Mouse (Mus musculus) forebrain, embryonic 16.5 days (tissue): Measurements from ENCODE around the gene Papss2. TPM values are rescaled to one million over a fixed set of nuclear protein-coding genes. Genes with fewer than 3 reads are reported as not detected.

Experiments used
- ATAC-seq: fragments of 200-750 bp; cut with Nextera tagmentation; 2 replicates; pipeline ENCODE4 v1.8.0; 2017; ENCODE audit warnings: mild to moderate bottlenecking, moderate library complexity
- H3K27ac ChIP-seq: fragments of 300-500 bp; sonication (generic); 2 replicates; pipeline ENCODE4 v1.5.1; 2014; ENCODE audit warnings: low read length, control low read depth
- H3K27me3 ChIP-seq: fragments of 300-500 bp; sonication (generic); replicated peaks from 2 replicates; pipeline ENCODE4 v1.6.1; 2014; ENCODE audit warnings: low read length; ENCODE audit not compliant: control insufficient read depth, insufficient read depth
- H3K36me3 ChIP-seq: fragments of 300-500 bp; sonication (generic); 2 replicates; pipeline ENCODE4 v1.6.1; 2014; ENCODE audit not compliant: control insufficient read depth, insufficient read depth
- H3K4me1 ChIP-seq: fragments of 300-500 bp; sonication (generic); replicated peaks from 2 replicates; pipeline ENCODE4 v1.6.1; 2014; ENCODE audit warnings: low read length; ENCODE audit not compliant: control insufficient read depth, insufficient read depth
- H3K4me2 ChIP-seq: fragments of 300-500 bp; sonication (generic); 2 replicates; pipeline ENCODE4 v1.6.1; 2014; ENCODE audit warnings: mild to moderate bottlenecking, low read length, control low read depth
- H3K4me3 ChIP-seq: fragments of 300-500 bp; sonication (generic); replicated peaks from 2 replicates; pipeline ENCODE4 v1.5.1; 2014; ENCODE audit warnings: mild to moderate bottlenecking, low read length, control low read depth
- H3K9ac ChIP-seq: fragments of 300-500 bp; sonication (generic); replicated peaks from 2 replicates; pipeline ENCODE4 v1.6.1; 2014; ENCODE audit warnings: low read depth, low read length, control low read depth
- H3K9me3 ChIP-seq: fragments of 300-500 bp; sonication (generic); 2 replicates; pipeline ENCODE4 v1.6.1; 2016; ENCODE audit warnings: low read length; ENCODE audit not compliant: control insufficient read depth
- WGBS: fragments of 180-500 bp; shearing (Covaris S2); extraction: QIAGEN DNeasy Blood & Tissue Kit; methylation state at CpG from one replicate; pipeline ENCODE4 v1.1.7; 2014; 5-methylcytosine and 5-hydroxymethylcytosine counted together
- polyA plus RNA-seq: library from polyadenylated mRNA; unstranded; fragments of >200 nt; fragmentation: Nextera tagmentation; extraction: Ambion mirVana; gene quantifications from 2 replicates; pipeline ENCODE4 v1.2.1, GENCODE M21; 2015

Papss2 gene
- polyA plus RNA-seq, 1 experiment from 2014 or later = 0.51 TPM

DNA sequence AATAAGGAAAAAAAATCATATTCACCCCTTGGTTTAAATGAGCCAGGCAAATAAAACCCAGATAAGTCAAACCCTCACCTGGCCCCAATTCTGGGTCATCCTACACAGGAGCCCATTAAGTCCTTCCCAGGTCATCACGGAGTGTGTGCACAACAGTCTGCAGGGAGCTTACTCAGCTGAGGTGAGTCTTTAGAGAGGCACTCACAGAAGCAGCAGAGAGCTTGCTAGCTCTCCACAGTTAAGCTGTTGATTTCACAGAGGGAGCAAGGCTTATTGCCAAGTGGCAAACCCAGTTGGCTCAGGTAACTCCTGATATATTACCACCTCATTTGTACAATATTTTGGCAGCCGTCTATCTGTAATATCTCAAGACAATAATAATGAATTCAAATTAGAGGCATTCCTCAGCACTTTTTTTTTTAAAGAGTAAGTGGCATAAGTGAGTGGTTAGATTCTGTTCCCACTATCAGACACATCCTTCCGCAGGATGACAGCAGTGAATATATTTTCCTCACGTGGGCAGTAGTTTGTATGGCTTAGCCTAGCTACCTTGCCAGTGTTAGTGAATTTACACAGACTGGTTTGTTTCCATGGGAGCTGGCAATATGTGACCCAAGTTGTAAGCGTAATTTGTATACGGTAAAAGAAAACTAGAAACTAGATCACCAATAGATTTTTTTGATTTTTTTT, 9.1 kb downstream of the Papss2 start:
- 71% methylated on average over 6 of the region's 6 CpGs for WGBS
- Histone ChIP-seq H3K9me3 (no peaks in the 10 kb centered on the region), H3K4me2 (no peak overlapping the region), H3K27me3 (no peaks in the 10 kb centered on the region), H3K9ac (no peak overlapping the region), H3K27ac (no peak overlapping the region), H3K36me3 (no peaks in the 10 kb centered on the region), H3K4me3 (no peak overlapping the region), H3K4me1 (no peaks in the 10 kb centered on the region)
- no peak for ATAC-seq

GRCm38 (mm10) chr19:32606227-32606827, 10.7 kb downstream of the Papss2 start:
- no peak for ATAC-seq
- no peak overlapping the region for H3K9ac ChIP-seq
- no peaks in the 10 kb centered on the region for H3K27me3 ChIP-seq
- H3K4me3 ChIP-seq = no peak overlapping the region
- H3K4me2 ChIP-seq = no peak overlapping the region
- no peaks in the 10 kb centered on the region for H3K9me3 ChIP-seq
- H3K27ac ChIP-seq = no peak overlapping the region
- no peaks in the 10 kb centered on the region for H3K4me1 ChIP-seq
- 79% methylated on average over 4 of the region's 4 CpGs for WGBS
- H3K36me3 ChIP-seq = no peaks in the 10 kb centered on the region

DNA sequence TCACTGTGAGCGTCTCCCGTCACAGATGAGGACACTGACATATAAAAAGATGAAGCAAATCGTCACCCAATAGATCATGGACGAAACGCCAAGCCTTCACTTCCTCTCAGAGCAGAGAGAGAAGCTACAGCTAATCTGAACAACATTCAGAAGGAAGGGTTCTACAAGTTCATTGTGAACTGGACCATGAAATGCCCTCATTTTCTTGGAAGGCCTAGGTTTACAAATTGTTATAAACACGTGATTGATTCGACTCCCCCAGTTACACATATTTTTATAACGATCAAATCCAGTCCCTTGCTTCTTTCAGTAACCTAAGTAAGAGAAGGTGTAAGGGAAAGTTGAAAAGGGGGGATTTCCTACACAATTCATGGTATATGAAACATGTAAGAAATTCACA, 11.4 kb downstream of the Papss2 start:
- Histone ChIP-seq H3K4me2 (no peak overlapping the region), H3K4me1 (no peaks in the 10 kb centered on the region), H3K9me3 (no peaks in the 10 kb centered on the region), H3K9ac (no peak overlapping the region), H3K36me3 (no peaks in the 10 kb centered on the region), H3K4me3 (no peak overlapping the region), H3K27me3 (no peaks in the 10 kb centered on the region), H3K27ac (no peak overlapping the region)
- 71% methylated on average over 8 of the region's 8 CpGs for WGBS
- ATAC-seq = no peak

GRCm38 (mm10) chr19:32611386-32612092, 15.9 kb downstream of the Papss2 start:
- Histone ChIP-seq H3K4me3 (no peak overlapping the region), H3K9me3 (no peaks in the 10 kb centered on the region), H3K27ac (no peak overlapping the region), H3K4me2 (no peak overlapping the region), H3K9ac (no peak overlapping the region), H3K27me3 (no peaks in the 10 kb centered on the region), H3K4me1 (no peaks in the 10 kb centered on the region), H3K36me3 (no peaks in the 10 kb centered on the region)
- ATAC-seq = no peak
- 93% methylated on average over 9 of the region's 9 CpGs for WGBS

DNA sequence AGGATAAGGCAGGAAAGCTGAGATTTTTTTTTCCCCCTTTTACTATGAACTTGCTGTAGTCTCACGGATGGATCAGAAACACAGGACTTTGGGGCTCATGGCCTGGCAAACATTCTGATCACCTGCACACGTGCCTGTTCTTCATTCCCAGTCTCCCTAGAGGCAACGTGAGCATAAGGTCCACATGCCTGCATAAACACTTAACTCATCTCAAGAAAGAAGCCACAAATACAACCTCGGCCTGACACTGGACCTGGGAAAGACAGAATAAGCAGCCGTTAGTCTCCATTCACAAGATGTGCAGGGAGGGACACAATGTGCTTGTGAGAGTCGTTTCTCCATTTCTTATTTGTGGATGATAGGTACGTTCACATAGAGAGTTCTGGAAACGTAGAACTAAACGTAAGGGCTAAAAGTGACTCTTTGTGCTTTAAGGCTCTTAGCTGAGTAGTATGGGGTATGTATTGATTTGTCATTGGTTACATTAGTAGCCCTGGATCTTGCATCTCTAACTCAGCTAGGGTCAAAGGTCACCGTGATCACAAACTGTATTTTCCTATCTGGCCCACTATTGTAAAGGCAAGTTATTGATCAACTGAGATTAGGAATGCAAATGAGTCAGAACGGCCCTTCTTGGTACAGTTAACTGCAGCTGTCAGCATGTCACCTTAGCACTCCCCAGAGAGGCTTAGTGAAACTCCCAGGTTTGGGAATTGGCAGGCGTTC, 18.6 kb downstream of the Papss2 start:
- H3K4me1 ChIP-seq = no peaks in the 10 kb centered on the region
- no peak overlapping the region for H3K9ac ChIP-seq
- H3K27me3 ChIP-seq = no peaks in the 10 kb centered on the region
- H3K9me3 ChIP-seq = no peaks in the 10 kb centered on the region
- H3K36me3 ChIP-seq = no peaks in the 10 kb centered on the region
- ATAC-seq = no peak
- H3K4me2 ChIP-seq = no peak overlapping the region
- H3K27ac ChIP-seq = no peak overlapping the region
- WGBS = 83% methylated on average over 12 of the region's 12 CpGs
- no peak overlapping the region for H3K4me3 ChIP-seq

DNA sequence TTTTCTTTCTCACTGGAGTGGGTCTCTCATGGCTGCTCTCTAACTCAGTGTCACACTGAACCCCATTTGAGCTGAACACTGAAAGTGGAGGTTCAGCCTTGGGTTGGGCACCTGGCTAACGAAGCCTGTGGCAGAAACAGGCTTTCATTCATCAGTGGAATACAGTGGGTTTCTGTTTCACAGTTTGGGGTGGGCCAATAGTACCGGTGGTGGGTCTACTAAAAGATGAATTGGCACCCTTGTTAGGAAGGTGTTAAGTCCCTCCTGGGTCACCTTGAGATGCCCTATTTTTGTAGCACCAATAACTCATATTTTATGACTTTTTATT, 19.1 kb downstream of the Papss2 start:
- no peak overlapping the region for H3K4me2 ChIP-seq
- H3K9ac ChIP-seq = no peak overlapping the region
- no peaks in the 10 kb centered on the region for H3K4me1 ChIP-seq
- H3K27me3 ChIP-seq = no peaks in the 10 kb centered on the region
- H3K27ac ChIP-seq = no peak overlapping the region
- WGBS = 58% methylated on average over 2 of the region's 2 CpGs
- no peak overlapping the region for H3K4me3 ChIP-seq
- H3K36me3 ChIP-seq = no peaks in the 10 kb centered on the region
- ATAC-seq = no peak
- no peaks in the 10 kb centered on the region for H3K9me3 ChIP-seq

GRCm38 (mm10) chr19:32616646-32617045, 21.1 kb downstream of the Papss2 start:
- ATAC-seq = no peak
- 96% methylated on average over 7 of the region's 7 CpGs for WGBS
- no peak overlapping the region for H3K4me2 ChIP-seq
- no peaks in the 10 kb centered on the region for H3K9me3 ChIP-seq
- H3K4me1 ChIP-seq = no peaks in the 10 kb centered on the region
- H3K36me3 ChIP-seq = no peaks in the 10 kb centered on the region
- H3K27me3 ChIP-seq = no peaks in the 10 kb centered on the region
- no peak overlapping the region for H3K4me3 ChIP-seq
- H3K27ac ChIP-seq = no peak overlapping the region
- H3K9ac ChIP-seq = no peak overlapping the region

- ATAC-seq = no peak
- Histone ChIP-seq H3K4me3 (no peak overlapping the region), H3K27ac (no peak overlapping the region), H3K4me2 (no peak overlapping the region), H3K36me3 (no peaks in the 10 kb centered on the region), H3K4me1 (no peaks in the 10 kb centered on the region), H3K9me3 (no peaks in the 10 kb centered on the region), H3K9ac (no peak overlapping the region), H3K27me3 (no peaks in the 10 kb centered on the region)
- WGBS = 79% methylated on average over 2 of the region's 2 CpGs
These were observed 24.1 kb downstream of the Papss2 start for GRCm38 (mm10) chr19:32619739-32620138.

- Histone ChIP-seq H3K27ac (no peak overlapping the region), H3K27me3 (no peaks in the 10 kb centered on the region), H3K36me3 (no peaks in the 10 kb centered on the region), H3K9me3 (no peaks in the 10 kb centered on the region), H3K4me3 (no peak overlapping the region), H3K4me1 (no peaks in the 10 kb centered on the region), H3K4me2 (no peak overlapping the region), H3K9ac (no peak overlapping the region)
- no peak for ATAC-seq
- 88% methylated on average over 15 of the region's 15 CpGs for WGBS
These were observed 25.4 kb downstream of the Papss2 start for GRCm38 (mm10) chr19:32620859-32621445.
